Mouse (Mus musculus): Measurements from ENCODE around the gene Hacd3. TPM values are rescaled to one million over a fixed set of nuclear protein-coding genes. Genes with fewer than 3 reads are reported as not detected.

The Hacd3 gene
- polyA plus RNA-seq, 1 experiment from 2014 or later: 90.2 TPM

- Histone ChIP-seq H3K36me3 (no peaks in the 10 kb centered on the region), H3K27ac (no peak overlapping the region), H3K4me2 (replicated peaks) (no peak overlapping the region), H3K9ac (no peak overlapping the region), H3K4me1 (replicated peaks) (peaks cover 4% of the 10 kb centered on the region; the same call in 1 of the 2 replicates), H3K4me3 (replicated peaks) (no peak overlapping the region), H3K9me3 (no peaks in the 10 kb centered on the region), H3K27me3 (replicated peaks) (no peaks in the 10 kb centered on the region)
- ATAC-seq: no peak
- WGBS: 92% methylated on average over 5 of the region's 5 CpGs
Measured at GRCm38 (mm10) chr9:65028313-65028712, 6.8 kb upstream of the Hacd3 start.

- H3K4me2 ChIP-seq (replicated peaks): no peak overlapping the region
- 84% methylated on average over 7 of the region's 7 CpGs for WGBS
- no peak overlapping the region for H3K4me3 ChIP-seq (replicated peaks)
- H3K9ac ChIP-seq: no peak overlapping the region
- peaks cover 6% of the 10 kb centered on the region; the same call in 1 of the 2 replicates for H3K4me1 ChIP-seq (replicated peaks)
- H3K9me3 ChIP-seq: no peaks in the 10 kb centered on the region
- H3K27ac ChIP-seq: no peak overlapping the region
- no peaks in the 10 kb centered on the region for H3K36me3 ChIP-seq
- no peaks in the 10 kb centered on the region for H3K27me3 ChIP-seq (replicated peaks)
- ATAC-seq: no peak
Measured at GRCm38 (mm10) chr9:65027241-65027640, 5.7 kb upstream of the Hacd3 start.

- H3K9me3 ChIP-seq: no peaks in the 10 kb centered on the region
- H3K27ac ChIP-seq: no peak overlapping the region
- H3K27me3 ChIP-seq (replicated peaks): no peaks in the 10 kb centered on the region
- H3K9ac ChIP-seq: no peak overlapping the region
- no peak for ATAC-seq
- H3K36me3 ChIP-seq: no peaks in the 10 kb centered on the region
- peaks cover 23% of the 10 kb centered on the region; the same call in 1 of the 2 replicates for H3K4me1 ChIP-seq (replicated peaks)
- 92% methylated on average over 3 of the region's 3 CpGs for WGBS
- no peak overlapping the region for H3K4me3 ChIP-seq (replicated peaks)
- H3K4me2 ChIP-seq (replicated peaks): no peak overlapping the region
Measured at GRCm38 (mm10) chr9:65023447-65023846, 2.0 kb upstream of the Hacd3 start.

GRCm38 (mm10) chr9:65022580-65023135 is 1.2 kb upstream of the Hacd3 start:
- no peak overlapping the region for H3K9ac ChIP-seq
- no peak overlapping the region for H3K4me2 ChIP-seq (replicated peaks)
- no peaks in the 10 kb centered on the region for H3K9me3 ChIP-seq
- WGBS: 50% methylated on average over 4 of the region's 4 CpGs
- H3K27me3 ChIP-seq (replicated peaks): no peaks in the 10 kb centered on the region
- no peaks in the 10 kb centered on the region for H3K36me3 ChIP-seq
- 0 out of 2 replicates have a peak, but pooled peaks have one; percentile 10 for ATAC-seq
- peaks cover 26% of the 10 kb centered on the region; the same call in 1 of the 2 replicates for H3K4me1 ChIP-seq (replicated peaks)
- H3K4me3 ChIP-seq (replicated peaks): no peak overlapping the region
- no peak overlapping the region for H3K27ac ChIP-seq

GRCm38 (mm10) chr9:65021887-65022579 is 540 bp upstream of the Hacd3 start:
- Histone ChIP-seq H3K36me3 (no peaks in the 10 kb centered on the region), H3K4me1 (replicated peaks) (peaks cover 26% of the 10 kb centered on the region; the same call in 1 of the 2 replicates), H3K27me3 (replicated peaks) (no peaks in the 10 kb centered on the region), H3K4me3 (replicated peaks) (peak overlapping the region; percentile 96), H3K9ac (peak overlapping the region; percentile 92), H3K9me3 (no peaks in the 10 kb centered on the region), H3K27ac (peak overlapping the region; percentile 92), H3K4me2 (replicated peaks) (peak overlapping the region; percentile 84)
- no peak for ATAC-seq
- WGBS: 18% methylated on average over 9 of the region's 9 CpGs

GRCm38 (mm10) chr9:65020128-65020527 is 1.4 kb downstream of the Hacd3 start:
- no peak overlapping the region for H3K9ac ChIP-seq
- peaks cover 33% of the 10 kb centered on the region for H3K4me1 ChIP-seq (replicated peaks)
- no peaks in the 10 kb centered on the region for H3K9me3 ChIP-seq
- WGBS: 64% methylated on average over 4 of the region's 4 CpGs
- H3K4me3 ChIP-seq (replicated peaks): no peak overlapping the region
- H3K4me2 ChIP-seq (replicated peaks): peak overlapping the region; percentile 84
- H3K36me3 ChIP-seq: no peaks in the 10 kb centered on the region
- H3K27me3 ChIP-seq (replicated peaks): no peaks in the 10 kb centered on the region
- no peak overlapping the region for H3K27ac ChIP-seq
- ATAC-seq: no peak

GRCm38 (mm10) chr9:65019146-65019545 is 2.3 kb downstream of the Hacd3 start:
- no peak for ATAC-seq
- Histone ChIP-seq H3K9ac (no peak overlapping the region), H3K4me2 (replicated peaks) (no peak overlapping the region), H3K36me3 (no peaks in the 10 kb centered on the region), H3K27ac (no peak overlapping the region), H3K4me1 (replicated peaks) (peaks cover 33% of the 10 kb centered on the region), H3K27me3 (replicated peaks) (no peaks in the 10 kb centered on the region), H3K4me3 (replicated peaks) (no peak overlapping the region), H3K9me3 (no peaks in the 10 kb centered on the region)
- 32% methylated on average over 3 of the region's 3 CpGs for whole genome bisulfite sequencing

- no peak overlapping the region for H3K9ac ChIP-seq
- no peaks in the 10 kb centered on the region for H3K9me3 ChIP-seq
- peaks cover 33% of the 10 kb centered on the region for H3K4me1 ChIP-seq (replicated peaks)
- no peaks in the 10 kb centered on the region for H3K36me3 ChIP-seq
- ATAC-seq: no peak
- H3K4me2 ChIP-seq (replicated peaks): no peak overlapping the region
- no peaks in the 10 kb centered on the region for H3K27me3 ChIP-seq (replicated peaks)
- no peak overlapping the region for H3K4me3 ChIP-seq (replicated peaks)
- 57% methylated on average over 3 of the region's 3 CpGs for WGBS
- no peak overlapping the region for H3K27ac ChIP-seq
Measured at GRCm38 (mm10) chr9:65018588-65019121, 2.8 kb downstream of the Hacd3 start.

GRCm38 (mm10) chr9:65017896-65018295 is 3.6 kb downstream of the Hacd3 start:
- peaks cover 32% of the 10 kb centered on the region for H3K4me1 ChIP-seq (replicated peaks)
- H3K9ac ChIP-seq: no peak overlapping the region
- no peak overlapping the region for H3K27ac ChIP-seq
- WGBS: 88% methylated on average over 4 of the region's 4 CpGs
- no peak overlapping the region for H3K4me3 ChIP-seq (replicated peaks)
- ATAC-seq: no peak
- no peaks in the 10 kb centered on the region for H3K27me3 ChIP-seq (replicated peaks)
- no peak overlapping the region for H3K4me2 ChIP-seq (replicated peaks)
- H3K9me3 ChIP-seq: no peaks in the 10 kb centered on the region
- no peaks in the 10 kb centered on the region for H3K36me3 ChIP-seq

- Histone ChIP-seq H3K36me3 (no peaks in the 10 kb centered on the region), H3K9ac (no peak overlapping the region), H3K4me2 (replicated peaks) (no peak overlapping the region), H3K4me3 (replicated peaks) (no peak overlapping the region), H3K27me3 (replicated peaks) (no peaks in the 10 kb centered on the region), H3K9me3 (no peaks in the 10 kb centered on the region), H3K4me1 (replicated peaks) (peaks cover 27% of the 10 kb centered on the region), H3K27ac (no peak overlapping the region)
- WGBS: 79% methylated on average over 16 of the region's 16 CpGs
- ATAC-seq: no peak
Measured at GRCm38 (mm10) chr9:65016978-65017827, 4.3 kb downstream of the Hacd3 start.

GRCm38 (mm10) chr9:65016241-65016977 is 5.1 kb downstream of the Hacd3 start:
- H3K4me3 ChIP-seq (replicated peaks): no peak overlapping the region
- no peaks in the 10 kb centered on the region for H3K27me3 ChIP-seq (replicated peaks)
- no peak for ATAC-seq
- peaks cover 23% of the 10 kb centered on the region for H3K4me1 ChIP-seq (replicated peaks)
- no peaks in the 10 kb centered on the region for H3K9me3 ChIP-seq
- H3K4me2 ChIP-seq (replicated peaks): no peak overlapping the region
- 76% methylated on average over 4 of the region's 4 CpGs for WGBS
- no peak overlapping the region for H3K9ac ChIP-seq
- H3K36me3 ChIP-seq: no peaks in the 10 kb centered on the region
- H3K27ac ChIP-seq: no peak overlapping the region
